Mouse (Mus musculus): Measurements from ENCODE around the gene Plekhb2. TPM values are rescaled to one million over a fixed set of nuclear protein-coding genes. Genes with fewer than 3 reads are reported as not detected.

Plekhb2 gene
- total RNA-seq, 1 experiment from 2014 or later: 27.1 TPM

Other genes with a start within 250 kb of the Plekhb2 start
- gene Fam168b, start 6.9 kb upstream of the Plekhb2 start, total RNA-seq (2017): 137 and 149 TPM in 2 replicates

Data from neutrophil, adult 5-6 weeks (primary cell).